In genomic region chr12:81033389-81034041, GRCm38 (mm10) we compare ENCODE assay signal across 9 mouse cellular contexts. TPM values are rescaled to one million over a fixed set of nuclear protein-coding genes. Genes with fewer than 3 reads are reported as not detected.
A peak's percentile ranks its signal among the peaks of the same experiment; 100 is the strongest.
DNase-seq lines count a peak whose midpoint lies in the region; ATAC-seq lines count a peak whose summit lies in the region.
"Had no signal": no experiment of that assay in that cellular context is flagged by ENCODE, and none has a peak within 500 bp of the region (broad histone marks: within the 10 kb centered on the region; RNA-seq: fewer than 3 reads in every experiment).

No protein-coding gene starts in this region.

- H3K9me3 ChIP-seq in hindbrain, embryonic 13.5 days: no peaks in the 10 kb centered on the region
- no peaks in the 10 kb centered on the region for H3K9me3 ChIP-seq in liver, embryonic 12.5 days (replicated peaks)
- H3K9me3 ChIP-seq in stomach, embryonic 15.5 days: no peaks in the 10 kb centered on the region
- H3K9me3 ChIP-seq: megakaryocyte, embryonic 14.5 days had no signal

- H3K36me3 ChIP-seq in hindbrain, embryonic 13.5 days: no peaks in the 10 kb centered on the region
- H3K36me3 ChIP-seq in liver, embryonic 12.5 days: no peaks in the 10 kb centered on the region
- no peaks in the 10 kb centered on the region for H3K36me3 ChIP-seq in stomach, embryonic 15.5 days

- no peak overlapping the region for H3K4me3 ChIP-seq in hindbrain, embryonic 13.5 days
- no peak overlapping the region for H3K4me3 ChIP-seq in liver, embryonic 12.5 days
- H3K4me3 ChIP-seq in stomach, embryonic 15.5 days (replicated peaks): no peak overlapping the region
- H3K4me3 ChIP-seq: megakaryocyte, embryonic 14.5 days had no signal

- WGBS in hindbrain, embryonic 13.5 days: 53% methylated on average over 15 of the region's 15 CpGs
- 60% methylated on average over 15 of the region's 15 CpGs for WGBS in liver, embryonic 12.5 days (ENCODE audit: insufficient replicate concordance)
- 52% methylated on average over 15 of the region's 15 CpGs for WGBS in stomach, embryonic 15.5 days

- H3K4me1 ChIP-seq in hindbrain, embryonic 13.5 days (replicated peaks): peaks cover 33% of the 10 kb centered on the region
- no peaks in the 10 kb centered on the region for H3K4me1 ChIP-seq in liver, embryonic 12.5 days
- H3K4me1 ChIP-seq in stomach, embryonic 15.5 days: 0 out of 2 replicates have a peak, but pooled peaks cover 5% of the 10 kb centered on the region
- H3K4me1 ChIP-seq: megakaryocyte, embryonic 14.5 days had no signal

- ATAC-seq in hindbrain, embryonic 13.5 days (ENCODE audit: low FRiP score): peak; percentile 88
- ATAC-seq in liver, embryonic 12.5 days: peak; percentile 65
- peak; percentile 91 for ATAC-seq in stomach, embryonic 15.5 days (ENCODE audit: insufficient read depth, low FRiP score, low read depth)

- peak overlapping the region; percentile 64 for H3K27ac ChIP-seq in hindbrain, embryonic 13.5 days
- peak overlapping the region; percentile 55; the same call in 1 of the 2 replicates for H3K27ac ChIP-seq in liver, embryonic 12.5 days
- peak overlapping the region; percentile 77; the same call in 1 of the 2 replicates for H3K27ac ChIP-seq in stomach, embryonic 15.5 days

- H3K9ac ChIP-seq in hindbrain, embryonic 13.5 days: peak overlapping the region; percentile 20; the same call in 1 of the 2 replicates
- no peak overlapping the region for H3K9ac ChIP-seq in liver, embryonic 12.5 days
- no peak overlapping the region for H3K9ac ChIP-seq in stomach, embryonic 15.5 days

- intact Hi-C loops in heart, postnatal 25 days (cut with DNase I): no loop called here

- peak overlapping the region; percentile 10; the same call in 1 of the 2 replicates for H3K4me2 ChIP-seq in hindbrain, embryonic 13.5 days
- peak overlapping the region; percentile 21; the same call in 1 of the 2 replicates for H3K4me2 ChIP-seq in liver, embryonic 12.5 days
- peak overlapping the region; percentile 24; the same call in 1 of the 2 replicates for H3K4me2 ChIP-seq in stomach, embryonic 15.5 days

- DNase-seq in layer of hippocampus, adult 11-12 months (ENCODE audit: low spot score): peak; percentile 56
- no peak for DNase-seq in layer of hippocampus, postnatal 25 days (ENCODE audit: extremely low spot score in 1 of 2, low spot score in 1 of 2)
- no peak for DNase-seq in yolk sac, embryonic 10.5 days (ENCODE audit: low spot score)
- no peak for DNase-seq in cerebellum, adult 11 months
- no peak for DNase-seq in heart, postnatal 25 days (ENCODE audit: low spot score)

- H3K27me3 ChIP-seq in hindbrain, embryonic 13.5 days: 0 out of 2 replicates have a peak, but pooled peaks cover 3% of the 10 kb centered on the region
- H3K27me3 ChIP-seq in liver, embryonic 12.5 days (replicated peaks): peaks cover 11% of the 10 kb centered on the region
- H3K27me3 ChIP-seq in stomach, embryonic 15.5 days (replicated peaks): peaks cover 2% of the 10 kb centered on the region; the same call in 1 of the 2 replicates

RNA-seq across cellular contexts. Expression of gene Smoc1, which starts 6.9 kb away (rescaled TPM):
- total RNA-seq in layer of hippocampus, postnatal 25 days (2021): 1 to 10 TPM; 5.9 to 7.6 TPM
- 20.5 and 21.4 TPM in 2 replicates for polyA plus RNA-seq in hindbrain, embryonic 13.5 days (2015; fragmentation: Nextera tagmentation; extraction: Ambion mirVana)
- 7.0 and 7.9 TPM in 2 replicates for polyA plus RNA-seq in liver, embryonic 12.5 days (2016; fragmentation: Nextera tagmentation; extraction: Ambion mirVana)
- polyA plus RNA-seq in stomach, embryonic 15.5 days (2015; fragmentation: Nextera tagmentation; extraction: Ambion mirVana): 8.4 and 12.3 TPM in 2 replicates
- 1 to 10 TPM; 5.3 to 6.8 TPM for total RNA-seq in heart, postnatal 25 days (2021)
